Mouse (Mus musculus) liver, adult 2 months (tissue): ENCODE measurements around the gene Egflam. TPM values are rescaled to one million over a fixed set of nuclear protein-coding genes. Genes with fewer than 3 reads are reported as not detected.

Source experiments
- DNase-seq: peaks from one replicate; pipeline ENCODE4 v3.0.0-alpha.2; 2011; ENCODE audit warnings: low read depth, low spot score; ENCODE audit errors: extremely low read depth
- H3K27ac ChIP-seq: fragments of 200-500 bp; replicated peaks from 2 replicates; pipeline ENCODE4 v1.5.1; 2012; ENCODE audit warnings: low read depth, mild to moderate bottlenecking, control low read depth, inconsistent platforms, low read length; ENCODE audit not compliant: insufficient read depth
- H3K27me3 ChIP-seq: fragments of 200-500 bp; 2 replicates; pipeline ENCODE4 v1.6.1; 2012; ENCODE audit warnings: mild to moderate bottlenecking, moderate library complexity, low read length, inconsistent platforms; ENCODE audit not compliant: control insufficient read depth, insufficient read depth
- H3K36me3 ChIP-seq: fragments of 200-500 bp; 2 replicates; pipeline ENCODE4 v1.6.1; 2012; ENCODE audit warnings: low read length, inconsistent platforms; ENCODE audit not compliant: control insufficient read depth, insufficient read depth
- H3K4me1 ChIP-seq: fragments of 200-500 bp; 2 replicates; pipeline ENCODE4 v1.6.1; 2011; ENCODE audit warnings: low read length; ENCODE audit not compliant: control insufficient read depth, insufficient read depth
- H3K4me3 ChIP-seq: fragments of 200-500 bp; 2 replicates; pipeline ENCODE4 v1.5.1; 2011; ENCODE audit warnings: low read depth, mild to moderate bottlenecking, control low read depth, low read length, moderate library complexity; ENCODE audit not compliant: insufficient read depth
- H3K79me2 ChIP-seq: fragments of 200-500 bp; 2 replicates; pipeline ENCODE4 v1.6.1; 2012; ENCODE audit warnings: inconsistent platforms, mild to moderate bottlenecking, low read length, moderate library complexity; ENCODE audit not compliant: control insufficient read depth, insufficient read depth
- H3K9ac ChIP-seq: fragments of 200-500 bp; 2 replicates; pipeline ENCODE4 v1.6.1; 2012; ENCODE audit warnings: low read depth, mild to moderate bottlenecking, control low read depth, inconsistent platforms, low read length
- CTCF ChIP-seq: fragments of 200-500 bp; IDR thresholded peaks from 2 replicates; pipeline ENCODE4 v1.5.1; 2011; ENCODE audit warnings: low read depth, low read length, control low read depth
- POLR2A ChIP-seq: fragments of 200-500 bp; IDR thresholded peaks from 2 replicates; pipeline ENCODE4 v1.6.1; 2011; ENCODE audit warnings: low read length, control low read depth; ENCODE audit not compliant: insufficient read depth; ENCODE audit errors: extremely low read depth
- WGBS: fragments of 180-500 bp; shearing (Covaris S2); methylation state at CpG from one replicate; pipeline ENCODE4 v1.1.7; 2018; 5-methylcytosine and 5-hydroxymethylcytosine counted together
- polyA plus RNA-seq: library from polyadenylated mRNA; depleted of rRNA; stranded (reverse); fragments of >200 nt; gene quantifications from 2 replicates; pipeline ENCODE4 v1.2.3, GENCODE M21; 2012
- total RNA-seq: library from RNA; depleted of rRNA; stranded (reverse); fragments of >200 nt; gene quantifications from 2 replicates; pipeline ENCODE4 v1.2.3, GENCODE M21; 2014

The Egflam gene
- total and polyA plus RNA-seq, 2 experiments, result 0.23 to 0.28 TPM

- no peak for TF ChIP-seq POLR2A
- no peak for TF ChIP-seq CTCF
- no peak overlapping the region for H3K27ac ChIP-seq
- no peaks in the 10 kb centered on the region for H3K36me3 ChIP-seq
- no peaks in the 10 kb centered on the region for H3K27me3 ChIP-seq
- WGBS, result 48% methylated on average over 4 of the region's 4 CpGs
- H3K4me3 ChIP-seq, result no peak overlapping the region
- no peak for DNase-seq
- H3K4me1 ChIP-seq, result no peaks in the 10 kb centered on the region
- H3K79me2 ChIP-seq, result no peaks in the 10 kb centered on the region
- no peak overlapping the region for H3K9ac ChIP-seq
Observed at GRCm38 (mm10) chr15:7288841-7289424, 109.3 kb downstream of the Egflam start.

DNA sequence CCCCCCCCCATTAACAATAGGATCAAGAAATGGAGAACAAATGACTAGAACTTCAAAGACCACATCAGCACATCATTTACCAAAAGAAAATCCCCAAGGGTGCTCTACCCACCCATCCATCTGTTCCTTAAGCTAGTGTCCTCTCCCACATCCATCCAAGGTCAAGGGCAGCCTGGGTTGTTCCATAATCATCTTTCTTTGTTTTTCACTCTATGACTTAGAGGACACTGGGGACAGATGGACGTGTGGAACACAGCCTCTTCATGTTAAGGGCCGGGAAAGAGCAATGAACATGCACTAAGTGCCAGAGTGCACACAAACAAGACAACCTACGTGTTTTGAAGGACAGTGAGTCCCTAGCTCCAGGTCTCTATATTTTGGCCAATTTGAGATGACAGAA is 110.3 kb downstream of the Egflam start:
- no peaks in the 10 kb centered on the region for H3K79me2 ChIP-seq
- no peak for DNase-seq
- TF ChIP-seq POLR2A (no peak), CTCF (no peak)

GRCm38 (mm10) chr15:7281579-7281978 is 116.6 kb downstream of the Egflam start:
- Histone ChIP-seq H3K27me3 (no peaks in the 10 kb centered on the region), H3K9ac (no peak overlapping the region), H3K36me3 (no peaks in the 10 kb centered on the region), H3K4me3 (no peak overlapping the region), H3K79me2 (no peaks in the 10 kb centered on the region; the same call in 1 of the 2 replicates), H3K4me1 (no peaks in the 10 kb centered on the region), H3K27ac (no peak overlapping the region)
- WGBS, result 84% methylated on average over 6 of the region's 6 CpGs
- no peak for DNase-seq
- TF ChIP-seq POLR2A (no peak), CTCF (no peak)

More for the DNA sequence above, 110.3 kb downstream of the Egflam start:
- WGBS, result 70% methylated on average over 3 of the region's 3 CpGs
- Histone ChIP-seq H3K27me3 (no peaks in the 10 kb centered on the region), H3K9ac (no peak overlapping the region), H3K4me3 (no peak overlapping the region), H3K36me3 (no peaks in the 10 kb centered on the region), H3K27ac (no peak overlapping the region), H3K4me1 (no peaks in the 10 kb centered on the region)

DNA sequence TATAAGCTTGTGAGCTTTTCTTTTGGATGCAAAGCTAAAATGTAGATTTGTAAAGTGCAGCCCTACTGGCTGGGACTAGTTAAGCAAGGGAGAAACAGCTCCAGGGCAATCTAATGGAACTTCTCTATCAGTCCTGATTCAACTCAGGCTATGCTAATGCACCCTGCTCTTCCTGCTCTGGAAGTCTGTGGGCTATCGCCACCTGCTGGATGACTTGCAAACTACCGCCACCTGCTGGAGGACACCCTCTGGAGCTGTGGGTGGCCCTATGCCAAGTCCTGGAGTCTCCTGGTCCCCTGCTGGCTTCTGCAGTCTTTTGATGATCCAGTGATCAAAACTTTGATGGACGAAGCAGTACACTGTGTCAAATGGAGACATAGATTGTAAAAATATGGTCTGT is 134.4 kb downstream of the Egflam start:
- DNase-seq, result peak; percentile 68
- H3K27ac ChIP-seq, result no peak overlapping the region
- no peak overlapping the region for H3K4me3 ChIP-seq
- no peak overlapping the region for H3K9ac ChIP-seq
- TF ChIP-seq CTCF, result peak; percentile 98
- TF ChIP-seq POLR2A, result no peak
- no peaks in the 10 kb centered on the region for H3K27me3 ChIP-seq
- no peaks in the 10 kb centered on the region for H3K36me3 ChIP-seq
- no peaks in the 10 kb centered on the region for H3K4me1 ChIP-seq
- WGBS, result 14% methylated on average over 3 of the region's 3 CpGs
- H3K79me2 ChIP-seq, result no peaks in the 10 kb centered on the region

DNA sequence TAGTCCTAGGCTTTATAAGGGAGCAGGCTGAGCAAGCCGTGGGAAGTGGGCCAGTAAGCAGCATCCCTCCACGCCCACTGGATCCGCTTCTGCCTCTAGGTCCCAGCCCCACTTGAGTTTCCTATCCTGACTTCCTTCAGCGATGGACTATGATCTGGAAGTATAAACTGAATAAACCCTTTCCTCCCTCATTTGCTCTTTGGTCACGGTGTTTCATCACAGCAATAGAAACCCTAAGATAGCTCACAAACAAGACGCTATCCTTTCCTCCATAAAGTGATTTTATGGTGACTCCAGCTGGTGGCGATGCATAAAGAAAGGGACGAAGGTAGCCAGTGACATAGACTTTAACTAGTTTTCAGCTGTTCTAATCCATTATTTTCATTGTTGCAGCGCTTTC is 134.9 kb downstream of the Egflam start:
- Histone ChIP-seq H3K79me2 (no peaks in the 10 kb centered on the region), H3K27ac (no peak overlapping the region), H3K36me3 (no peaks in the 10 kb centered on the region), H3K27me3 (no peaks in the 10 kb centered on the region), H3K9ac (no peak overlapping the region), H3K4me1 (no peaks in the 10 kb centered on the region), H3K4me3 (no peak overlapping the region)
- WGBS, result 91% methylated on average over 9 of the region's 9 CpGs
- no peak for DNase-seq
- TF ChIP-seq CTCF, result no peak
- no peak for TF ChIP-seq POLR2A

- H3K79me2 ChIP-seq, result no peaks in the 10 kb centered on the region
- no peak for TF ChIP-seq POLR2A
- no peak for TF ChIP-seq CTCF
- no peak for DNase-seq
- no peaks in the 10 kb centered on the region for H3K36me3 ChIP-seq
- H3K4me1 ChIP-seq, result no peaks in the 10 kb centered on the region
- no peak overlapping the region for H3K4me3 ChIP-seq
- WGBS, result 84% methylated on average over 1 of the region's 1 CpGs
- no peaks in the 10 kb centered on the region for H3K27me3 ChIP-seq
- H3K27ac ChIP-seq, result no peak overlapping the region
- H3K9ac ChIP-seq, result no peak overlapping the region
Observed at GRCm38 (mm10) chr15:7261371-7261770, 136.8 kb downstream of the Egflam start.
